Mouse (Mus musculus) neutrophil, adult 5-6 weeks (primary cell): ENCODE results near the gene Plce1. TPM values are rescaled to one million over a fixed set of nuclear protein-coding genes. Genes with fewer than 3 reads are reported as not detected.

Experiments used
- ATAC-seq: fragments of 151-379, 151-347 bp; 2 replicates; pipeline ENCODE4 v1.8.0; 2017; ENCODE audit warnings: mild to moderate bottlenecking, moderate TSS enrichment; ENCODE audit not compliant: insufficient number of reproducible peaks, poor library complexity, low FRiP score, severe bottlenecking; ENCODE audit errors: extremely low read depth
- total RNA-seq: library from RNA; stranded (forward); fragments of 200-1000 nt; gene quantifications from 2 replicates; pipeline ENCODE4 v1.2.3, GENCODE M21; 2017

Plce1 gene
- total RNA-seq = 0.12 TPM in 1 of 2 replicates, not detected in the other

GRCm38 (mm10) chr19:38480731-38481621 is at the start of gene Plce1:
Gene Plce1 (plus strand): TSS chr19:38481109.
- no peak for ATAC-seq

- ATAC-seq = no peak
Measured at GRCm38 (mm10) chr19:38431326-38431725, 49.6 kb upstream of the Plce1 start.

DNA sequence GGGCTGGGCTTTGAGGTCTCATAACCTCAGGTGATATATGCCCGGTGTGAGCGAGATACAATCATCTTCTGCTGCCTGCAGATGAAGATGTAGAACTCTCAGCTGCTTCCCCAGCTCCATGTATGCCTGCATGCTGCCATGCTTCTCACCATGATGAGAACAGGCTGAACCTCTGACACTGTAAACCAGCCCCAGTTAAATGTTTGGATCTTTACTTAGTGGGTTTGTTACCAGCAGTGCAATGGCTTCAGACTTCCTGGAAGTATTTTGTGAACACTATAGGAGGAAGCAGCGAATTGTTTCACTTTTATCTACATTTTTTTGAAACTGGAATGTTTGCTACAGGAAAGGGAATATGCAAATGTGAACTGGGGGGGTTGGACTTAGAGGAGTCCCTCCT is 48.9 kb upstream of the Plce1 start:
- no peak for ATAC-seq

DNA sequence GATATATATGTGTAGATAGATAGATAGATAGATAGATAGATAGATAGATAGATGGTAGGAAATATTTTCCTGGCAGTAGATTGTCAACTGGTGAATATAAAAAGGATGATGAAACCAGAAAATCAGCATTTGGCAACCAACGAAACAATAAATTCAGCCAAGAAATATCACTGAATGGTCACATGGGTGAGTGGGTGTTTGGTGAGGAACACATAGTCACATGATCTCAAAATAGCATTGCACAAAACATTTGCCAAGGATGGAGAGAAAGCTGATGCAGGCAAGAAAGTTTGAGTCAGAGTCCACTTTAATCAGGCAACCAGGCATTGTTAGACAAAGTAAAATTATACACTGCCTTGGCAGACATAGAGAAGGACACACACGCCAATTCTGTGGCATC is 47.5 kb upstream of the Plce1 start:
- ATAC-seq = no peak

- ATAC-seq = no peak
Measured at GRCm38 (mm10) chr19:38435221-38435620, 45.7 kb upstream of the Plce1 start.

DNA sequence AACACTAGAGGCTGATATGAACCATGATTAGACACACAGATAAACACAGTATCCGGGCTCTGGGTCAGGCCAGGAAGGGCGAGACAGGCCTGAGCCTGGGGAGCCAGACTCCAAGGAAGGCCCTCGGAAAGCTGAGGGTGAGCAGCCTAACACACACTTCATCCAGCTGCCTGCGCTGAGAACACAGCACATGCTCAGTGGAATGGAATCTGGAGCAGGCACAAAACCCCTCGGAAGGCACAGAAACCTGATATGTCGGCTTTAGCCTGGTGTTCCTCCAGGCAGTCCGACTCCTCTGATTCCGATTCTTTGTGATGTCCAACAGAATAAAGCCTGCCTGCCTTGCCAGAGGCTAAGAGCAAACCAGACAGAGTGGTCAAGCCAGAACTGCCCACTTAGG is 39.0 kb upstream of the Plce1 start:
- ATAC-seq = no peak

DNA sequence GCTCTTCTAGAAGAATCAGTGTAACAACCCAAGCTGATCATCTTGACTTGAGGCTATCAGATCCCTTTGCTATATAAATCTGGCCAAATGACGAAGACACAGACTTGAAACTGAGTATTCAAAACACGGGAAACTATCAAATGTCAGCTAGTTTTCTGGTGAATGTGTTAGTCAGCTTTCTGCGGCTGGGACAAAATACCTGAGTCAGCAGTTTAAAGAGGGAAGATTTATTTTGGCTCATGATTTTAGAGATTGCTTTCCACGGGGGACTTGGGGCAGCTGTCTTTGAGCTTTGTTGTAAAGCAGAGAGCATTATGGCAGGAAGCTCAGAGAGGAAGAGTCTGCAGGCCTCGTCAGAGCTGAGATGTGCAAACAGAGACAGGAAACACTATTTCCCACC is 35.2 kb upstream of the Plce1 start:
- no peak for ATAC-seq

DNA sequence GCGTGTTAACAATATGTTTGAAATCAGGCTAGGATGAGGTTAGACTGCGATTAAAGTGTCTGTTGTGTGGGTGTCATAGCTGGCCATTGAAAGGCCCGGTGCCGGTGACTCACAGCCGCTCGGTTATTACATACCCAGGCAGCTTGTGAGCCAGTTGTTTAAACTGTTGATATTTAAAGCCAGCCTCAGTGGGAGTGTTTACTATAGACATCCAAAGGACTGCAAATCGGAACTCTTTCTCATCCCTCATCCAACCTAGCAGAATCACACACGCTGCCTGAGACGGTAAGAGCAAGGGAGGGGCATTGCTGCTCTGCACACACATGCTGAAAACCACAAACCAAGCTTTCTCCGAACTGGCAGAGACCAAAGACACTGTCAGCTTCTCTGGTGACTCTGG is 25.7 kb upstream of the Plce1 start:
- ATAC-seq = no peak

DNA sequence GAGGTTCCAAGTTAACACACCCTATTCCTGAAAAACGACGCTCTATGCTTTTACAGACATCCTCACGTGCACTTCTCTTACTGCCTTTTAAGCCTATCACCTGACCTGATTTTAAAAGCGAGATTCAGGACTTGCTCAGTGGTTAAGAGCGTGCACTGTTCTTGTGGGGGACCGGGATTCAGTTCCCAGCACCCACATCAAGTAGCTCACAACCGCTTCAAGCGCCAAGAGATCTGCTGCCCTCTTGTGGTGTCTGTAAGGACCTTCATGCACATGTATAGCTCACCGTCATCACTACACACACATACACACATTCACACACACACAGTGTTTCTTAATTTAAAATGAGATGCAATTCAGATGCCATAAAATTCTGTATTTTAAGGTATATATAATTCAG is 21.9 kb upstream of the Plce1 start:
- ATAC-seq = no peak

GRCm38 (mm10) chr19:38460696-38461095 is 20.2 kb upstream of the Plce1 start:
- ATAC-seq = no peak

- ATAC-seq = no peak
Measured at GRCm38 (mm10) chr19:38470257-38470893, 10.5 kb upstream of the Plce1 start.

GRCm38 (mm10) chr19:38475394-38475793 is 5.5 kb upstream of the Plce1 start:
- ATAC-seq = no peak

GRCm38 (mm10) chr19:38478286-38478685 is 2.6 kb upstream of the Plce1 start:
- no peak for ATAC-seq

- no peak for ATAC-seq
Measured at GRCm38 (mm10) chr19:38478948-38479347, 2.0 kb upstream of the Plce1 start.

- ATAC-seq = no peak
Measured at GRCm38 (mm10) chr19:38479473-38479872, 1.4 kb upstream of the Plce1 start.

DNA sequence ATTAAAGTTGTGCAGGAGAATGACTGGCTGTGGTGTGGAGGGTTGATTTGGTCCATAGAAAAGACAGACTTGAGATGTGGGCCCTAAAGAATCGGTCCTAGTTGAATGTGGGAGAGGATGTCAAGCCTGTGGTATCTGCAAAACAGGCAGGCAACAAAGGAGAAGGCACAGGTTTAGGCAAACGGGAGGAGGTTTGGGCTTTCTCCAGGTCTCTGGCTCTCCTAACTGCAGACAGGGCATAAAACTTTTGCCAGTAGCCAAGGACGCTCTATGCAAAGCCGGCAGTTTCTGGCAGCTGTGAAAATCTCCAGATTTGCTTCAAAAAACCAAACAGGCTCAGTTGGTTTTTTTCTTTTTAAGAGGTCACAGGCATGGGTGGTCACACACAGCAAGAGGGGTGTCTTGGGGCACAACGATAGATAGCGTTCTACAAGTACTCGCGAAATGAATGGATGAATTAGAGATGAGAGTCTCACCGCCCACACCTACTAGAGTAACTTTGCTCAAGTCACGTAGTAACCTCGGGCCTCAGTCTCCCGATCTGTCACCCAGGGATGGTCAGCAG is 671 bp upstream of the Plce1 start:
- ATAC-seq = no peak

DNA sequence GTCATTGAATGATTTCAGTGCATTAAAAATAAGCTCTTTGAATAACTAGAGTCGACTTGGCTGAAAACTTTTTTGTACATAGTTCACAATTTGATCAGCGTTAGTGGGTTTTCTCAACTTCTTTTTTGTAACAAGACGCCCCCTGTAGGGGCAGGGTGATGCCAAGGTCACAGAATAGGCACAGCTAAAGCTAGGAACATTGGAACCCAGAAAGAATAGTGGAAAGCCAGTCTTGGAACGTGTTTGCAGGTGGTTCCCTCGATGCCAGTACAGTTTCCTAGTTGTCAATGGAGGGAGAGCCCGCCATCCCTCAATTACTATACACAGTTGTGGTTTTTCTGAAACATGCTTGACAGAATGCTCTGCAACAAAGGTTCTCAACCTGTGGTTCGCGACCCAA is 997 bp downstream of the Plce1 start:
- no peak for ATAC-seq

DNA sequence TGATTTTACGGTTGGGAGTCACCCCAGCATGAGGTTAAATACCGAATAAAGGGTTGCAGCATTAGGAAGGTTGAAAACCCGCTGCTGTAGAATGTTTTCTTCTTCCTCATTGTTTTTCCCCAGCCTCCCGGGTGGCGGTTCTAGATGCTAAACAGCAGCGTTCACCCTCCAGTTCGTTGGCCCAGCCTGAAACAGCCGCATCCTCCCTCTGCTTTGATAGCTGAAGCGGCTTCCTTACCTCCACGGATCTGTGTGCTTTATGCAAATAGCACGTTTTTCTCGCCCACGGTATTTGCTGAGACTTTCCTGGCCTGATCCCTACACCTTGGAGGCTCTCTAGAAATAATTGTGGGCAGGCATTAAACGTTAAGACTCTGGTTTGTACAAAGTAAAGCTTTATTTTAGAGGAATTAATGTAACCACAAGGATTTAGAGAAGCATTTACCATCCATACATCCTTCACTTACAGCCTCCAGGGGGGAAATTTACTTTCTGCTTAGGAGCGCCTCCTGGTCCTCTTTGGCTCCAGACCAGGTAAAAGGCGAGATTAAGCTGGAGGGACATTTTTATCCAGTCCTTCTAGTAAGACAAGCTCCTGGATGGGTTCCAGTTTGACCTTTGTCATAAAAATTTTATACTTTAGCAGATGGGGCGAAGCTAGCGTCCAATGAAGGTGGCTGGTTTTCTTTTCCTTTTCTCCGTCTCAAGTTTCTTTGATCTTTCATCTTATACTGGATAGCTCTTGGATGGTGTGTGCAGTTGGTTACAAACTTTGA is 1.7 kb downstream of the Plce1 start:
- ATAC-seq = no peak

DNA sequence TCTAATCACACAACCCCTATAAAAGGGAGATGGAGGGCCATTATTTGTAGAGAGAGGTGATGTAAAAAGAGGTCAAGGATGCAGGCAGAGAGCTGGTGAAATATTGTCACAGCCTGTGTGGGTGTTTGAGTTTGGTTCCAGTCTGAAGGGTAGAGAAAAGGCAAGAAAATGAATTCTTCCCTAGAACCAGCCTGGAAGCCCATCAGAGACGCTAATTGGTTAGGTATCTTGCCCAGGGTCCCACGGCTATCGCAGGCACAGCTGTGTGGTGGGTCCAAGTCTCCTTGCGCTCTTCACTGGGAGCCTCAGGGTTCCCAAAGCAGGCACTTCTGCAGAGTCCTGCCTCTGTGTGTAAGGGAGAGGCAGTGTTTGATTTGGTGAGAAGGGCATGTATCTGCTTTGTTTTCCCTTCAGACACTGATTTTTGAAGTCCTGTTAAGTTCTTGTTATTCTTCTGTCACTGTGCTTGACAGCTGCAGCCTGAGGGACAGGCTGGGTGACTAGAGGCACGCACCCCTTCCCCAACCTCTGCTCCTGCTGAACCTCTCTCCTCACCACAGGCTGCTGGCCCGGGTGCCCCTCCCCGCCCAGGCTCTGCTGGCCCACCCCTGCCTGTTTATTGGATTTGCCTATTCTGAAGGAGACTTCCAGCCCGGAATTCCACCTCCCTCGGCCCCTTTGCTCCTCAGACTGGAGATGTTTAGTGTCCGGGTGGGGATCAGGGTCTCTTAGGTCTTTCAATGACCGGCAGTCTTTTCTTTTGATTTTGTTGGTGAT is 5.1 kb downstream of the Plce1 start:
- ATAC-seq = no peak
